Mouse (Mus musculus) embryonic facial prominence, embryonic 14.5 days (tissue): ENCODE data around the gene Nt5dc1. TPM values are rescaled to one million over a fixed set of nuclear protein-coding genes. Genes with fewer than 3 reads are reported as not detected.
A peak's percentile ranks its signal among the peaks of the same experiment; 100 is the strongest.

Experiments used
- ATAC-seq: fragments of 200-750 bp; cut with Nextera tagmentation; 2 replicates; pipeline ENCODE4 v1.8.0; 2017; ENCODE audit warnings: low read depth, moderate number of reproducible peaks, moderate TSS enrichment
- DNase-seq: peaks from one replicate; pipeline ENCODE4 v3.0.0-alpha.2; 2015; ENCODE audit warnings: low spot score
- H3K27ac ChIP-seq: fragments of 300-500 bp; sonication (generic); replicated peaks from 2 replicates; pipeline ENCODE4 v1.5.1; 2014; ENCODE audit warnings: low read depth, mild to moderate bottlenecking, low read length, moderate library complexity
- H3K27me3 ChIP-seq: fragments of 300-500 bp; sonication (generic); replicated peaks from 2 replicates; pipeline ENCODE4 v1.6.1; 2014; ENCODE audit warnings: low read length; ENCODE audit not compliant: control insufficient read depth, insufficient read depth
- H3K36me3 ChIP-seq: fragments of 300-500 bp; sonication (generic); 2 replicates; pipeline ENCODE4 v1.6.1; 2014; ENCODE audit warnings: low read length, mixed read lengths; ENCODE audit not compliant: control insufficient read depth, insufficient read depth
- H3K4me1 ChIP-seq: fragments of 300-500 bp; sonication (generic); 2 replicates; pipeline ENCODE4 v1.6.1; 2014; ENCODE audit warnings: antibody characterized with exemption, low read length; ENCODE audit not compliant: control insufficient read depth, insufficient read depth
- H3K4me2 ChIP-seq: fragments of 300-500 bp; sonication (generic); 2 replicates; pipeline ENCODE4 v1.6.1; 2014; ENCODE audit warnings: low read depth, mild to moderate bottlenecking, low read length, moderate library complexity, mixed read lengths
- H3K4me3 ChIP-seq: fragments of 300-500 bp; sonication (generic); 2 replicates; pipeline ENCODE4 v1.5.1; 2014; ENCODE audit warnings: low read depth, mild to moderate bottlenecking, low read length
- H3K9ac ChIP-seq: fragments of 300-500 bp; sonication (generic); 2 replicates; pipeline ENCODE4 v1.6.1; 2014; ENCODE audit warnings: low read depth, mild to moderate bottlenecking, low read length, moderate library complexity, mixed read lengths
- H3K9me3 ChIP-seq: fragments of 300-500 bp; sonication (generic); 2 replicates; pipeline ENCODE4 v1.6.1; 2016; ENCODE audit warnings: low read length; ENCODE audit not compliant: control insufficient read depth
- WGBS: fragments of 180-500 bp; shearing (Covaris S2); extraction: QIAGEN DNeasy Blood & Tissue Kit; methylation state at CpG from one replicate; pipeline ENCODE4 v1.1.7; 2014; 5-methylcytosine and 5-hydroxymethylcytosine counted together
- polyA plus RNA-seq: library from polyadenylated mRNA; unstranded; fragments of >200 nt; fragmentation: Nextera tagmentation; extraction: Ambion mirVana; gene quantifications from 2 replicates; pipeline ENCODE4 v1.2.1, GENCODE M21; 2014

Gene Nt5dc1
- polyA plus RNA-seq, 1 experiment from 2014 or later: 8.9 TPM

GRCm38 (mm10) chr10:34389681-34390080 lies 28.7 kb downstream of the Nt5dc1 start, which contains the start of gene Col10a1:
TSS of gene Col10a1 (plus strand) at chr10:34389981.
- WGBS: 72% methylated on average over 8 of the region's 8 CpGs
- Histone ChIP-seq H3K4me1 (no peaks in the 10 kb centered on the region), H3K27me3 (no peaks in the 10 kb centered on the region), H3K36me3 (no peaks in the 10 kb centered on the region), H3K27ac (no peak within 1 kb of the TSS), H3K4me2 (no peak within 1 kb of the TSS), H3K9me3 (no peaks in the 10 kb centered on the region), H3K4me3 (no peak within 1 kb of the TSS), H3K9ac (no peak within 1 kb of the TSS)
- ATAC-seq (0 out of 2 replicates have a peak, but pooled peaks have one; percentile 30), DNase-seq (no peak)

- no peaks in the 10 kb centered on the region for H3K36me3 ChIP-seq
- no peak overlapping the region for H3K27ac ChIP-seq
- H3K4me1 ChIP-seq: no peaks in the 10 kb centered on the region
- no peak overlapping the region for H3K4me3 ChIP-seq
- no peak for ATAC-seq
- no peak for DNase-seq
- 83% methylated on average over 5 of the region's 5 CpGs for WGBS
- H3K9ac ChIP-seq: no peak overlapping the region
- H3K9me3 ChIP-seq: no peaks in the 10 kb centered on the region
- no peak overlapping the region for H3K4me2 ChIP-seq
- H3K27me3 ChIP-seq: no peaks in the 10 kb centered on the region
Measured at GRCm38 (mm10) chr10:34385636-34386035, 32.7 kb downstream of the Nt5dc1 start.

DNA sequence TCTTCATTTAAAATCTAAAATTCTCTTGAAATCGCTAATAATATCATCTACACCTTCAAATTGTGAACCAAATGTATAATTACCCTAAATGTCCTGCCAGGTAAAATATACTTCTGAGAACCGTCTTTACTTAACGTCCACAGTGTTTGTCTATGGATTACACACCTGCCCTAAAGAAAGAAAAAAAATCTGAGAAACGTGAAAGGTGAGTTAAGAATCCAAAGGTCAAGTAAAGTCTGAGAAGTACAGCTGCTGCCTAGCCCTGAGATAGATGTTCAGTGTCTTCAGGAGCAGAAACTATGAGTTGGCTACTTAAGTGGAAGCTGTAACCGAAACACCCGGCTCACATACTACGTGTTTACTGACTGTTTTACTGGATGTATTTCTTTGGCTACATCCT lies 45.0 kb downstream of the Nt5dc1 start:
- no peak overlapping the region for H3K4me2 ChIP-seq
- WGBS: 85% methylated on average over 7 of the region's 7 CpGs
- H3K27ac ChIP-seq: no peak overlapping the region
- no peaks in the 10 kb centered on the region for H3K36me3 ChIP-seq
- H3K9ac ChIP-seq: no peak overlapping the region
- no peaks in the 10 kb centered on the region for H3K4me1 ChIP-seq
- no peaks in the 10 kb centered on the region for H3K9me3 ChIP-seq
- DNase-seq: no peak
- no peaks in the 10 kb centered on the region for H3K27me3 ChIP-seq
- H3K4me3 ChIP-seq: no peak overlapping the region
- no peak for ATAC-seq

GRCm38 (mm10) chr10:34368138-34368537 lies 50.2 kb downstream of the Nt5dc1 start:
- H3K27me3 ChIP-seq: no peaks in the 10 kb centered on the region
- no peak for ATAC-seq
- WGBS: 67% methylated on average over 5 of the region's 5 CpGs
- H3K9me3 ChIP-seq: no peaks in the 10 kb centered on the region
- H3K27ac ChIP-seq: no peak overlapping the region
- H3K4me3 ChIP-seq: no peak overlapping the region
- no peaks in the 10 kb centered on the region for H3K4me1 ChIP-seq
- H3K36me3 ChIP-seq: no peaks in the 10 kb centered on the region
- no peak for DNase-seq
- no peak overlapping the region for H3K4me2 ChIP-seq
- H3K9ac ChIP-seq: no peak overlapping the region

DNA sequence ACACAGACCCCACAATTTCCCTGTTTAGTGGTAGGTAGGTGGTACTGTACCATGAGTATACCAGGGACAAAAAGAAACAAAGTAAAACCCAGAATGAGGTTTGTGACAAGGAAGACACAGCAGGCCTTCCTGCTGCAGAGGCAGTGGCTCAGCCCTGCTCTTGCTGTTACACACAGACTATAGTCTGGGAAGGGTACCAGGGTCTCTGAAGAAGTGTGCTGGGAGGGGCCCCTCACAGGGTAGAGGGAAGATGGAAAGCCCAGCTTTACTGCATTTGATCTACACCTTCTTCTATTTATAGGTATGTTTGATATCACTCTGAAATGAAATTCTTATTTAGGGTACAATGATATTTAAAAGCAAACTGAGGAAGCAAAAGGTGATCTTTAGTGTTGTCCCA lies 54.6 kb downstream of the Nt5dc1 start:
- H3K4me2 ChIP-seq: no peak overlapping the region
- H3K27me3 ChIP-seq: no peaks in the 10 kb centered on the region
- no peak overlapping the region for H3K9ac ChIP-seq
- H3K4me1 ChIP-seq: no peaks in the 10 kb centered on the region
- ATAC-seq: no peak
- no peak overlapping the region for H3K4me3 ChIP-seq
- H3K36me3 ChIP-seq: no peaks in the 10 kb centered on the region
- DNase-seq: no peak
- no peaks in the 10 kb centered on the region for H3K9me3 ChIP-seq
- H3K27ac ChIP-seq: no peak overlapping the region

- no peaks in the 10 kb centered on the region for H3K4me1 ChIP-seq
- H3K27ac ChIP-seq: no peak overlapping the region
- no peak overlapping the region for H3K4me3 ChIP-seq
- no peak for DNase-seq
- no peaks in the 10 kb centered on the region for H3K36me3 ChIP-seq
- H3K9me3 ChIP-seq: no peaks in the 10 kb centered on the region
- no peak for ATAC-seq
- 80% methylated on average over 3 of the region's 3 CpGs for WGBS
- H3K4me2 ChIP-seq: no peak overlapping the region
- H3K27me3 ChIP-seq: no peaks in the 10 kb centered on the region
- no peak overlapping the region for H3K9ac ChIP-seq
Measured at GRCm38 (mm10) chr10:34358263-34358662, 60.1 kb downstream of the Nt5dc1 start.

DNA sequence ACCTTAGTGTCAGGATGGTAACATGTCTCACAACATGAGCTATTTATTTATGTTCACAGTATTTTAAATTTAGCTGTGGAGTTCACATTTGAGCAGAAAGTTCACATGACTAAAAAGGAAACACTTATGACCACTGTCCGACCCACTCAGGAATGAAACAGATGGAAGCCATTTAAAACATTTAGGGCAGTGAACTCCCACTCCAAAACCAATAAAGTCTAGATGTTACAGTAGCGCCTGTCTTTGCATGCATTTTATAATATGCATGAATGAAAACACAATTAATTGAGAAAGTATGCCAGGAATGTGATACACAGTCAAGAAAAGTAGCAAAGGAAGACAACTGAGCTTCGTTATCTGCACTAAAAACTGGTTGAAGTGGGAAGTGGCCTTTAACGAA lies 66.2 kb downstream of the Nt5dc1 start:
- no peak for ATAC-seq
- no peaks in the 10 kb centered on the region for H3K4me1 ChIP-seq
- no peaks in the 10 kb centered on the region for H3K27me3 ChIP-seq
- no peak overlapping the region for H3K4me3 ChIP-seq
- no peak for DNase-seq
- WGBS: 61% methylated on average over 4 of the region's 4 CpGs
- no peak overlapping the region for H3K4me2 ChIP-seq
- H3K9me3 ChIP-seq: no peaks in the 10 kb centered on the region
- H3K9ac ChIP-seq: no peak overlapping the region
- H3K36me3 ChIP-seq: no peaks in the 10 kb centered on the region
- H3K27ac ChIP-seq: no peak overlapping the region

DNA sequence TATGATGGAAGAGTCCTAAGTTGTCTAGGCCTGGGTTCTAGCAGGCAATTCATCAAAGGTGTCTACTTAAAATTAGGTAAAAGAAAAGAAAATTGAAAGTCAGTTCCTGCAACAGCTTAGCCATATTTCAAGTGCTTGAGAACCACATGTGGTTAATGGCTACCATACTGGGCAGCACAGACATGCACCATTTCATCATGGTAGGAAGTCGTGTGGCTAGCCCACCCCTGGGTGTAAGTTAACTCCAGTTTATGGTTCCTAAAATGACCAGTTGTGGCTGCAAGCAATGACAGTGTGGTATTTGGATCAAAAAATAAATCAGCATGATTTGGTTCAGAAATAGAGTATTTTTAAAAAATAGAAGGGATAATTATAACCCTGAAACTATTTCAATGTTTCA lies 76.5 kb downstream of the Nt5dc1 start:
- DNase-seq (no peak), ATAC-seq (no peak)
- no peaks in the 10 kb centered on the region; the same call in 1 of the 2 replicates for H3K4me1 ChIP-seq
- H3K4me2 ChIP-seq: no peak overlapping the region
- H3K4me3 ChIP-seq: no peak overlapping the region
- no peaks in the 10 kb centered on the region for H3K27me3 ChIP-seq
- no peaks in the 10 kb centered on the region for H3K36me3 ChIP-seq
- no peaks in the 10 kb centered on the region for H3K9me3 ChIP-seq
- H3K9ac ChIP-seq: no peak overlapping the region
- WGBS: 57% methylated on average over 1 of the region's 1 CpGs
- no peak overlapping the region for H3K27ac ChIP-seq

GRCm38 (mm10) chr10:34341014-34341413 lies 77.3 kb downstream of the Nt5dc1 start:
- Histone ChIP-seq H3K4me3 (no peak overlapping the region), H3K4me1 (no peaks in the 10 kb centered on the region; the same call in 1 of the 2 replicates), H3K27ac (no peak overlapping the region), H3K36me3 (no peaks in the 10 kb centered on the region), H3K9me3 (no peaks in the 10 kb centered on the region), H3K4me2 (no peak overlapping the region), H3K27me3 (no peaks in the 10 kb centered on the region), H3K9ac (no peak overlapping the region)
- 54% methylated on average over 6 of the region's 6 CpGs for WGBS
- ATAC-seq (no peak), DNase-seq (peak; percentile 16)
